Mouse (Mus musculus) brain, embryonic 14.5 days (tissue): ENCODE measurements around the gene Lgr4.
"Not testable (repeated sequence)": the region's sequence is repeated elsewhere in the genome, so short reads cannot be mapped to it uniquely, and the experiment has no call there.

Experiments
- CTCF ChIP-seq: fragments of 200-500 bp; IDR thresholded peaks from 2 replicates; pipeline ENCODE4 v1.5.1; 2012; ENCODE audit warnings: inconsistent platforms, mild to moderate bottlenecking, moderate library complexity, borderline replicate concordance; ENCODE audit not compliant: insufficient read depth, insufficient read length; ENCODE audit errors: extremely low read depth
- POLR2A ChIP-seq: fragments of 200-500 bp; IDR thresholded peaks from 2 replicates; pipeline ENCODE4 v1.6.1; 2012; ENCODE audit warnings: mild to moderate bottlenecking, inconsistent platforms, borderline replicate concordance; ENCODE audit not compliant: poor library complexity, insufficient read depth, insufficient read length, severe bottlenecking; ENCODE audit errors: extremely low read depth

DNA sequence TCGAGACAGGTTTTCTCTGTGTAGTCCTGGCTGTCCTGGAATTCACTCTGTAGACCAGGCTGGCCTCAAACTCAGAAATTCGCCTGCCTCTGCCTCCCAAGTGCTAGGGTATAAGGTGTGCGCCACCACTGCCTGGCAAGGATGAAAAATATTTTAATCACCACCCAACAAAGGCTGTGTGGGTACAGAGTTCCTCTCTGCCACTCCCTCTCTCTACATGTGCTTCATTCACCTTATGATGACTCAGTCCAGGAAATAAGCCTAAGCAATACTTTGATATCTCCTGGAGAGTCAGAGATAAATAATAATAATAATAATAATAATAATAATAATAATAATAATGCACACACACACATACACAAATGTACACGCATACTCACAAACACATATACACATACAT is 38.0 kb upstream of the Lgr4 start:
- not testable (repeated sequence) for TF ChIP-seq CTCF, POLR2A
